Mouse (Mus musculus) G1E (cell line): ENCODE measurements around the gene Mbd4.
A peak's percentile ranks its signal among the peaks of the same experiment; 100 is the strongest.

Experiments
- CTCF ChIP-seq: IDR thresholded peaks from 2 replicates; pipeline ENCODE4 v1.5.1; 2012; ENCODE audit warnings: low read depth, low read length, inconsistent platforms, mixed read lengths
- TAL1 ChIP-seq: conservative IDR thresholded peaks from 2 replicates; pipeline ENCODE4 v1.6.1; 2012; ENCODE audit warnings: low read depth, low read length, inconsistent platforms, mixed read lengths

DNA sequence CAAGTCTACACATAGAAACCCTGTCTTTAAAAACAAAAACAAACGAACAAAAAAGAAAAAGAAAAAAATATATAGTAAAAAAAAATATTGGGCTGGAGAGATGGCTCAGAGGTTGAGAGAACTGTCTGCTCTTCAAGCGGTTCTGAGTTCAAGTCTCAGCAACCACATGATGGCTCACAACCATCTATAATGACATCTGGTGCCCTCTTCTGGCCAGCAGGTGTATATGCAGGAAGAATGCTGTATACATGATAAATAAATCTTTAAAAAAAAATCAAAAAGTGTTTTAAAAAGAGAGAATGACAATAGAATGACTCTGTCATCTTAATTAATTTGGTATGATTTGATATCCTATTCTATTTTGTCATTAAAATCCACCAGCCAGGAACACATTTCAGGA, 1.3 kb upstream of the Mbd4 start:
- TF ChIP-seq CTCF (0 out of 2 replicates have a peak, but pooled peaks have one; percentile 23), TAL1 (no peak)
